10 mouse cellular contexts compared by ENCODE assay signal in genomic region chr11:99985291-99986092, GRCm38 (mm10). TPM values are rescaled to one million over a fixed set of nuclear protein-coding genes. Genes with fewer than 3 reads are reported as not detected.
A peak's percentile ranks its signal among the peaks of the same experiment; 100 is the strongest.
DNase-seq lines count a peak whose midpoint lies in the region; ATAC-seq and TF ChIP-seq lines count a peak whose summit lies in the region.
"Had no signal": no experiment of that assay in that cellular context is flagged by ENCODE, and none has a peak within 500 bp of the region (broad histone marks: within the 10 kb centered on the region; RNA-seq: fewer than 3 reads in every experiment).

No protein-coding gene starts in this region.

- H3K4me2 ChIP-seq in heart, embryonic 11.5 days: no peak overlapping the region
- H3K4me2 ChIP-seq in midbrain, embryonic 15.5 days: no peak overlapping the region

- no peak overlapping the region for H3K9ac ChIP-seq in heart, embryonic 11.5 days (ENCODE audit: low read depth, low read length)
- H3K9ac ChIP-seq in midbrain, embryonic 15.5 days: no peak overlapping the region

- 0 out of 2 replicates have a peak, but pooled peaks cover 4% of the 10 kb centered on the region for H3K27me3 ChIP-seq in heart, embryonic 11.5 days (ENCODE audit: control insufficient read depth, insufficient read depth, low read length)
- no peaks in the 10 kb centered on the region for H3K27me3 ChIP-seq in midbrain, embryonic 15.5 days (replicated peaks)
- H3K27me3 ChIP-seq in limb, embryonic 10.5 days (ENCODE audit: low read depth, poor library complexity, severe bottlenecking): no peaks in the 10 kb centered on the region

- peak; percentile 16 to 21 for DNase-seq in heart, postnatal 10 days
- peak; percentile 96 for DNase-seq in brain, adult 2 months (ENCODE audit: low read depth, low spot score)
- DNase-seq in gastrocnemius, adult 2 months: peak; percentile 82
- DNase-seq in limb, embryonic 10.5 days (ENCODE audit: low spot score): no peak
- no peak for DNase-seq in thymus, postnatal 36 days
- DNase-seq in MN1 (ENCODE audit: low spot score): no peak

- no peak for ATAC-seq in heart, embryonic 11.5 days (replicated peaks; ENCODE audit: insufficient number of reproducible peaks, low FRiP score, low TSS enrichment)
- peak; percentile 74 for ATAC-seq in midbrain, embryonic 15.5 days (replicated peaks)

- intact Hi-C loops in heart, postnatal 10 days (cut with DNase I): no loop called here
- intact Hi-C loops in gastrocnemius, adult 2 months (cut with DNase I): no loop called here

- WGBS in heart, embryonic 11.5 days (ENCODE audit: insufficient replicate concordance): 76% methylated on average over 20 of the region's 20 CpGs
- 80% methylated on average over 20 of the region's 20 CpGs for WGBS in midbrain, embryonic 15.5 days
- 85% methylated on average over 20 of the region's 20 CpGs for WGBS in limb, embryonic 10.5 days

- no peaks in the 10 kb centered on the region for H3K36me3 ChIP-seq in heart, embryonic 11.5 days (ENCODE audit: control insufficient read depth, insufficient read depth, low read length)
- H3K36me3 ChIP-seq in midbrain, embryonic 15.5 days (replicated peaks): no peaks in the 10 kb centered on the region
- H3K36me3 ChIP-seq in limb, embryonic 10.5 days: no peaks in the 10 kb centered on the region

- H3K4me1 ChIP-seq in heart, embryonic 11.5 days (ENCODE audit: control insufficient read depth, insufficient read depth, low read length): no peaks in the 10 kb centered on the region
- H3K4me1 ChIP-seq in midbrain, embryonic 15.5 days: no peaks in the 10 kb centered on the region
- H3K4me1 ChIP-seq in limb, embryonic 10.5 days: 0 out of 2 replicates have a peak, but pooled peaks cover 6% of the 10 kb centered on the region

- no peak overlapping the region for H3K4me3 ChIP-seq in heart, embryonic 11.5 days (ENCODE audit: low read depth, low read length)
- peak overlapping the region; percentile 38 for H3K4me3 ChIP-seq in gastrocnemius, adult 2 months
- H3K4me3 ChIP-seq in midbrain, embryonic 15.5 days: no peak overlapping the region
- no peak overlapping the region for H3K4me3 ChIP-seq in limb, embryonic 10.5 days

- H3K9me3 ChIP-seq in heart, embryonic 11.5 days (replicated peaks; ENCODE audit: control insufficient read depth, low read length): no peaks in the 10 kb centered on the region
- H3K9me3 ChIP-seq in midbrain, embryonic 15.5 days: no peaks in the 10 kb centered on the region
- H3K9me3 ChIP-seq in limb, embryonic 10.5 days (replicated peaks): no peaks in the 10 kb centered on the region

- no peak overlapping the region for H3K27ac ChIP-seq in heart, embryonic 11.5 days (ENCODE audit: low read depth, low read length)
- no peak overlapping the region for H3K27ac ChIP-seq in gastrocnemius, adult 2 months
- peak overlapping the region; percentile 60; the same call in 1 of the 2 replicates for H3K27ac ChIP-seq in midbrain, embryonic 15.5 days
- no peak overlapping the region for H3K27ac ChIP-seq in limb, embryonic 10.5 days

- TF ChIP-seq CTCF in gastrocnemius, adult 2 months (IDR thresholded peaks at IDR 0.05): no peak

RNA-seq across cellular contexts. Expression of gene Krtap16-1, which starts 0.9 kb away (rescaled TPM):
- total RNA-seq in heart, postnatal 10 days (2021): not detected
- not detected in 2 replicates for polyA plus RNA-seq in heart, embryonic 11.5 days (2014; fragmentation: Nextera tagmentation; extraction: Ambion mirVana)
- not detected for total RNA-seq in gastrocnemius, adult 2 months (2021)
- polyA plus RNA-seq in midbrain, embryonic 15.5 days (2015; fragmentation: Nextera tagmentation; extraction: Ambion mirVana): not detected in 2 replicates
- polyA plus RNA-seq in limb, embryonic 10.5 days (2016; fragmentation: Nextera tagmentation; extraction: Ambion mirVana): not detected in 2 replicates
- total RNA-seq: neutrophil, adult 5-6 weeks had no signal
- polyA plus RNA-seq: large intestine, adult 2 months had no signal

RNA-seq across cellular contexts. Expression of gene Krtap29-1, which starts 6.6 kb away (rescaled TPM):
- not detected for total RNA-seq in heart, postnatal 10 days (2021)
- polyA plus RNA-seq in heart, embryonic 11.5 days (2014; fragmentation: Nextera tagmentation; extraction: Ambion mirVana): not detected in 2 replicates
- not detected for total RNA-seq in gastrocnemius, adult 2 months (2021)
- not detected in 2 replicates for polyA plus RNA-seq in midbrain, embryonic 15.5 days (2015; fragmentation: Nextera tagmentation; extraction: Ambion mirVana)
- polyA plus RNA-seq in limb, embryonic 10.5 days (2016; fragmentation: Nextera tagmentation; extraction: Ambion mirVana): not detected in 2 replicates
- total RNA-seq: neutrophil, adult 5-6 weeks had no signal
- polyA plus RNA-seq: large intestine, adult 2 months had no signal

RNA-seq across cellular contexts. Expression of gene Krtap17-1, which starts 8.3 kb away (rescaled TPM):
- not detected for total RNA-seq in heart, postnatal 10 days (2021)
- not detected in 2 replicates for polyA plus RNA-seq in heart, embryonic 11.5 days (2014; fragmentation: Nextera tagmentation; extraction: Ambion mirVana)
- not detected for total RNA-seq in gastrocnemius, adult 2 months (2021)
- polyA plus RNA-seq in midbrain, embryonic 15.5 days (2015; fragmentation: Nextera tagmentation; extraction: Ambion mirVana): 1.1 and 1.3 TPM in 2 replicates
- polyA plus RNA-seq in limb, embryonic 10.5 days (2016; fragmentation: Nextera tagmentation; extraction: Ambion mirVana): 0.68 and 0.90 TPM in 2 replicates
- total RNA-seq: neutrophil, adult 5-6 weeks had no signal
- polyA plus RNA-seq: large intestine, adult 2 months had no signal

RNA-seq across cellular contexts. Expression of gene Krt33a, which starts 30.5 kb away (rescaled TPM):
- total RNA-seq in heart, postnatal 10 days (2021): not detected
- not detected in 2 replicates for polyA plus RNA-seq in heart, embryonic 11.5 days (2014; fragmentation: Nextera tagmentation; extraction: Ambion mirVana)
- not detected for total RNA-seq in gastrocnemius, adult 2 months (2021)
- not detected in 2 replicates for polyA plus RNA-seq in midbrain, embryonic 15.5 days (2015; fragmentation: Nextera tagmentation; extraction: Ambion mirVana)
- polyA plus RNA-seq in limb, embryonic 10.5 days (2016; fragmentation: Nextera tagmentation; extraction: Ambion mirVana): not detected in 2 replicates
- total RNA-seq: neutrophil, adult 5-6 weeks had no signal
- polyA plus RNA-seq: large intestine, adult 2 months had no signal

RNA-seq across cellular contexts. Expression of gene Krtap9-5, which starts 37.2 kb away (rescaled TPM):
- not detected for total RNA-seq in heart, postnatal 10 days (2021)
- not detected in 2 replicates for polyA plus RNA-seq in heart, embryonic 11.5 days (2014; fragmentation: Nextera tagmentation; extraction: Ambion mirVana)
- not detected for total RNA-seq in gastrocnemius, adult 2 months (2021)
- not detected in 2 replicates for polyA plus RNA-seq in midbrain, embryonic 15.5 days (2015; fragmentation: Nextera tagmentation; extraction: Ambion mirVana)
- not detected in 2 replicates for polyA plus RNA-seq in limb, embryonic 10.5 days (2016; fragmentation: Nextera tagmentation; extraction: Ambion mirVana)
- total RNA-seq: neutrophil, adult 5-6 weeks had no signal
- polyA plus RNA-seq: large intestine, adult 2 months had no signal

Comparison
In these comparisons a context has a peak if more than half of its experiments do, and no peak if none do; other contexts are left out.
1. DNase-seq: peak in heart, postnatal 10 days (2 of 2), brain, adult 2 months (single experiment) and gastrocnemius, adult 2 months (single experiment); none in limb, embryonic 10.5 days (single experiment), thymus, postnatal 36 days (0 of 2) and MN1 (single experiment).